34 mouse cellular contexts compared by ENCODE assay signal in the genomic region with DNA sequence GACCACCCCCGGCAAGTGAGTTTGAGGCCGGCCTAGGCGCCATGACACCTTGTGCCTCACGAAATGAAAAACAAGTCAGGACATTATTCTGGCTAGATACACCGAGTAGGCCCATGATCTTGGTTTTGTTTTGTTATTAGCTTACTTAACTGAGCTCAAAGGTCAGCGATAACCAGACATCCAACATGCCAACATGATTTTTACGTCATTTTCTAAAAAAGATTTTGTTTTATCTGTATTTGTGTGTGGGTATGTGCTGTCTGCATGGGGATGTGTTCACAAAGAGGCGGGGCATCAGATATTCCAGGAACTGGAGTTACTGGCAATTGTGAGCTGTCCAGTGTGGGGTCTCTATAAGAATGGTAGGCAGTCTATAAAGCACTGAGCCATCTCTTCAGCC. TPM values are rescaled to one million over a fixed set of nuclear protein-coding genes. Genes with fewer than 3 reads are reported as not detected.
"Had no signal": no experiment of that assay in that cellular context is flagged by ENCODE, and none has a peak within 500 bp of the region (broad histone marks: within the 10 kb centered on the region; RNA-seq: fewer than 3 reads in every experiment).

No protein-coding gene starts in this region.

- ATAC-seq: forebrain, embryonic 13.5 days; forebrain, embryonic 14.5 days; forebrain, embryonic 15.5 days; forebrain, embryonic 16.5 days; forebrain, postnatal 0 days had no signal

- H3K4me2 ChIP-seq: embryonic facial prominence, embryonic 12.5 days; embryonic facial prominence, embryonic 13.5 days; embryonic facial prominence, embryonic 15.5 days; forebrain, embryonic 12.5 days; forebrain, embryonic 13.5 days; forebrain, embryonic 15.5 days had no signal

- H3K36me3 ChIP-seq: embryonic facial prominence, embryonic 10.5 days; embryonic facial prominence, embryonic 12.5 days; embryonic facial prominence, embryonic 13.5 days; embryonic facial prominence, embryonic 15.5 days; forebrain, embryonic 10.5 days; forebrain, embryonic 12.5 days; forebrain, embryonic 15.5 days had no signal

- H3K4me1 ChIP-seq: embryonic facial prominence, embryonic 13.5 days; embryonic facial prominence, embryonic 15.5 days; forebrain, embryonic 12.5 days; forebrain, embryonic 13.5 days; forebrain, embryonic 15.5 days had no signal

- H3K9me3 ChIP-seq: embryonic facial prominence, embryonic 10.5 days; embryonic facial prominence, embryonic 12.5 days; embryonic facial prominence, embryonic 13.5 days; embryonic facial prominence, embryonic 15.5 days; forebrain, embryonic 10.5 days; forebrain, embryonic 12.5 days; forebrain, embryonic 13.5 days; forebrain, embryonic 15.5 days had no signal

- DNase-seq: cerebellum, adult 8-10 months; cerebellum, adult 9-10 months; cerebellum, adult 9-11 months; cerebellum, postnatal 10 days; cerebellum, postnatal 14 days; cerebellum, postnatal 25 days; cerebellum, postnatal 36 days; embryo, embryonic 11 days; forebrain, postnatal 0 days; gastrocnemius, adult 2 months; gastrocnemius, postnatal 10 days; gastrocnemius, postnatal 14 days; gastrocnemius, postnatal 25 days; gastrocnemius, postnatal 36 days; heart, adult 11 months; heart, adult 18-20 months; heart, adult 2 months had no signal

- H3K4me3 ChIP-seq: embryonic facial prominence, embryonic 10.5 days; embryonic facial prominence, embryonic 12.5 days; embryonic facial prominence, embryonic 13.5 days; embryonic facial prominence, embryonic 15.5 days; erythroblast, embryonic 14.5 days; forebrain, embryonic 10.5 days; forebrain, embryonic 12.5 days; forebrain, embryonic 13.5 days; forebrain, embryonic 15.5 days; gastrocnemius, adult 2 months; heart, adult 2 months had no signal

- H3K9ac ChIP-seq: embryonic facial prominence, embryonic 12.5 days; embryonic facial prominence, embryonic 13.5 days; embryonic facial prominence, embryonic 15.5 days; forebrain, embryonic 12.5 days; forebrain, embryonic 13.5 days; forebrain, embryonic 15.5 days; forebrain, postnatal 0 days had no signal

- H3K27ac ChIP-seq: embryonic facial prominence, embryonic 10.5 days; embryonic facial prominence, embryonic 12.5 days; embryonic facial prominence, embryonic 13.5 days; embryonic facial prominence, embryonic 15.5 days; forebrain, embryonic 10.5 days; forebrain, embryonic 12.5 days; forebrain, embryonic 13.5 days; forebrain, embryonic 15.5 days; gastrocnemius, adult 2 months; heart, adult 2 months had no signal

- H3K27me3 ChIP-seq: embryonic facial prominence, embryonic 12.5 days; embryonic facial prominence, embryonic 13.5 days; embryonic facial prominence, embryonic 15.5 days; forebrain, embryonic 12.5 days; forebrain, embryonic 13.5 days; forebrain, embryonic 15.5 days had no signal

RNA-seq across cellular contexts. Expression of gene Cpn1, which starts 14.2 kb away (rescaled TPM):
- total RNA-seq: common myeloid progenitor, adult 5-6 weeks; gastrocnemius, adult 2 months; gastrocnemius, postnatal 10 days; gastrocnemius, postnatal 14 days; gastrocnemius, postnatal 25 days; gastrocnemius, postnatal 36 days; granulocyte monocyte progenitor cell, adult 5-6 weeks; heart, adult 18-20 months had no signal
- polyA plus RNA-seq: embryonic facial prominence, embryonic 11.5 days; embryonic facial prominence, embryonic 12.5 days; embryonic facial prominence, embryonic 13.5 days had no signal

RNA-seq across cellular contexts. Expression of gene Dnmbp, which starts 32.1 kb away (rescaled TPM):
- polyA plus RNA-seq: erythroblast, embryonic 14.5 days had no signal

RNA-seq across cellular contexts. Expression of gene Cyp2c23, which starts 56.9 kb away (rescaled TPM):
- total RNA-seq: common myeloid progenitor, adult 5-6 weeks; forebrain, postnatal 0 days; gastrocnemius, adult 2 months; gastrocnemius, postnatal 10 days; gastrocnemius, postnatal 14 days; gastrocnemius, postnatal 25 days; granulocyte monocyte progenitor cell, adult 5-6 weeks; heart, adult 2 months; heart, adult 8-10 months had no signal
- polyA plus RNA-seq: embryonic facial prominence, embryonic 10.5 days; embryonic facial prominence, embryonic 11.5 days; embryonic facial prominence, embryonic 12.5 days; embryonic facial prominence, embryonic 13.5 days; embryonic facial prominence, embryonic 14.5 days; embryonic facial prominence, embryonic 15.5 days; erythroblast, embryonic 14.5 days; forebrain, embryonic 10.5 days; forebrain, embryonic 11.5 days; forebrain, embryonic 12.5 days; forebrain, embryonic 13.5 days; forebrain, embryonic 14.5 days; forebrain, embryonic 15.5 days; forebrain, embryonic 16.5 days; forebrain, postnatal 0 days; heart, adult 2 months had no signal
